Mouse (Mus musculus) left cerebral cortex, adult 2 months (tissue): ENCODE results near the gene Atp8b5. TPM values are rescaled to one million over a fixed set of nuclear protein-coding genes. Genes with fewer than 3 reads are reported as not detected.

Experiments
- DNase-seq, 2 experiments: peaks; one replicate each; pipeline ENCODE4 v3.0.0; 2021 to 2022; ENCODE audit warnings: low spot score in 2 of 2, mixed read lengths in 1 of 2; ENCODE audit errors: extremely low spot score in 1 of 2
- H3K27ac ChIP-seq: fragments of 200-600 bp; 2 replicates; pipeline ENCODE4 v1.8.1; 2022
- H3K4me3 ChIP-seq: fragments of 200-600 bp; 2 replicates; pipeline ENCODE4 v1.8.1; 2022
- CTCF ChIP-seq: fragments of 200-600 bp; IDR thresholded peaks from 2 replicates; pipeline ENCODE4 v1.8.1; 2022; ENCODE audit warnings: antibody characterized with exemption, mild to moderate bottlenecking, moderate library complexity
- intact Hi-C: fragments of 180-260 bp; cut with DNase I; formaldehyde crosslinking; loops from one replicate; pipeline ENCODE4 v1.15.1; 2025
- total RNA-seq, 2 experiments: library from RNA; stranded (reverse); gene quantifications; 2 replicates each; pipeline ENCODE4 v1.2.3; 2021

Gene Atp8b5
- total RNA-seq, 2 experiments from 2014 or later: 0.09 to 0.54 TPM

GRCm38 (mm10) chr4:43386932-43387331 is 120.0 kb downstream of the Atp8b5 start:
- no peak for DNase-seq
- H3K27ac ChIP-seq: no peak overlapping the region
- H3K4me3 ChIP-seq: no peak overlapping the region
- intact Hi-C loops: no loop called here
- no peak for TF ChIP-seq CTCF

- Histone ChIP-seq H3K27ac (peak overlapping the region; percentile 33; the same call in 1 of the 2 replicates), H3K4me3 (no peak overlapping the region)
- intact Hi-C loops: no loop called here
Observed at GRCm38 (mm10) chr4:43389390-43389789, 122.4 kb downstream of the Atp8b5 start.

GRCm38 (mm10) chr4:43389845-43390440 is 123.0 kb downstream of the Atp8b5 start:
- TF ChIP-seq CTCF: no peak
- intact Hi-C loops: no loop called here

More at GRCm38 (mm10) chr4:43389390-43389789, 122.4 kb downstream of the Atp8b5 start:
- no peak for DNase-seq
- no peak for TF ChIP-seq CTCF

DNA sequence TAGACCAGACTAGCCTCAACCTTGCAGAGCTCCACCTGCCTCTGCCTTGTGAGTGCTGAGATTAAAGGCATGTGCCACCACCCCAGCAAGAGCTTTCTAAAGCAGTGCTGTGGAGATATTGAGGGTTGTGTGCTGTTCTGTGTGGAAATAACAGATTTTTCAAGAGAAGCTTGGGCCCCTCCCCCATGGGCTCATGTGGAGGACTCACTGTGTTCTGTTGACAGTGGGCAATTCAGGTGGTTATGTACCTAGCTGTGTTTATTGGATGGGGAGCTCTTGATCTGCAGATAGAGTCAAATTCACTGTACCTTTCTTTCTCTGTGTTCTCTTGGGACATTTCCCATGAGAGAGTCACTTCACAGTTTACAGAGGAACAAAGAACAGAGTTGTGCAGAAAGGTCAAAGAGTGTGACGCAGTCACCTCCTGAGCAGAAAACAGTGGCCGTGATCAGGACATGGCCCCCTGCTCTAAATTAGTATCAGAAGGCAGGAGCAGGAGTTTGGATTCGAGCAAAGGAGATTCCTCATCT is 124.6 kb downstream of the Atp8b5 start:
- H3K4me3 ChIP-seq: no peak overlapping the region
- intact Hi-C loops: no loop called here
- no peak overlapping the region for H3K27ac ChIP-seq
- DNase-seq: no peak
- TF ChIP-seq CTCF: no peak

More at GRCm38 (mm10) chr4:43389845-43390440, 123.0 kb downstream of the Atp8b5 start:
- DNase-seq: no peak
- H3K4me3 ChIP-seq: no peak overlapping the region
- H3K27ac ChIP-seq: peak overlapping the region; percentile 33

GRCm38 (mm10) chr4:43394345-43394891 is 127.5 kb downstream of the Atp8b5 start:
- intact Hi-C loops: no loop called here
- no peak for DNase-seq
- Histone ChIP-seq H3K27ac (peak overlapping the region; percentile 84), H3K4me3 (no peak overlapping the region)
- TF ChIP-seq CTCF: no peak

DNA sequence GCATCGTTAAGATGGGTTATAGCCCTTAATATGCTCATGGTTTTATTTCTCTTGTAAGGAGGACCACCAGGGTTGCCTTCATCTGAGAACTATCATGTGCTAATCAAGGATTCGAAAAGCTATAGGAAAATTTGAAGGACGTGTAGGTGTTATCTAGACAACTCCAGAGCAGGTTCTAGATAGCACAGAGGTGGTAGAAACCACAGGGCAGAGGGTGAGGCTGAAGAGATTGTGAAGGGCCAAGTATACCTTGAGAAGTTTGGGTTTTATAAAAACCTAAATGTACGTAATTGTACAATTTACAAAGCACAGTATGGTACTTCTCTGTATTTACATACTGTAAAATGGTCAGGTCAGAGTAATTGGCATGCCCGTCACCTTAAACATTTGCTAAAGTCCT is 128.2 kb downstream of the Atp8b5 start:
- intact Hi-C loops: no loop called here
- TF ChIP-seq CTCF: no peak
- peak overlapping the region; percentile 84 for H3K27ac ChIP-seq
- no peak for DNase-seq
- H3K4me3 ChIP-seq: no peak overlapping the region

- DNase-seq: no peak
- TF ChIP-seq CTCF: no peak
- intact Hi-C loops: no loop called here
- Histone ChIP-seq H3K4me3 (no peak overlapping the region), H3K27ac (no peak overlapping the region)
Observed at GRCm38 (mm10) chr4:43395836-43396235, 128.9 kb downstream of the Atp8b5 start.

- no peak overlapping the region for H3K27ac ChIP-seq
- no peak for TF ChIP-seq CTCF
- intact Hi-C loops: no loop called here
- H3K4me3 ChIP-seq: no peak overlapping the region
- no peak for DNase-seq
Observed at GRCm38 (mm10) chr4:43396381-43396780, 129.4 kb downstream of the Atp8b5 start.

- no peak overlapping the region for H3K4me3 ChIP-seq
- intact Hi-C loops: loop anchor here (2.0 kb wide), 1 partner anchor 15 kb away; no protein-coding TSS in a partner anchor
- no peak for TF ChIP-seq CTCF
- peak overlapping the region; percentile 76 for H3K27ac ChIP-seq
- no peak for DNase-seq
Observed at GRCm38 (mm10) chr4:43398014-43398413, 131.1 kb downstream of the Atp8b5 start.

- intact Hi-C loops: loop anchor here (2.0 kb wide), 1 partner anchor 16 kb away; no protein-coding TSS in a partner anchor
- Histone ChIP-seq H3K4me3 (peak overlapping the region; percentile 16; the same call in 1 of the 2 replicates), H3K27ac (peak overlapping the region; percentile 76)
- TF ChIP-seq CTCF: no peak; the same call in 1 of the 2 replicates
- no peak for DNase-seq
Observed at GRCm38 (mm10) chr4:43398829-43399331, 131.9 kb downstream of the Atp8b5 start.

- no peak for TF ChIP-seq CTCF
- Histone ChIP-seq H3K4me3 (no peak overlapping the region; the same call in 1 of the 2 replicates), H3K27ac (peak overlapping the region; percentile 76)
- intact Hi-C loops: loop anchor here (2.0 kb wide), 1 partner anchor 17 kb away; no protein-coding TSS in a partner anchor
- DNase-seq: no peak
Observed at GRCm38 (mm10) chr4:43399391-43400131, 132.6 kb downstream of the Atp8b5 start.

DNA sequence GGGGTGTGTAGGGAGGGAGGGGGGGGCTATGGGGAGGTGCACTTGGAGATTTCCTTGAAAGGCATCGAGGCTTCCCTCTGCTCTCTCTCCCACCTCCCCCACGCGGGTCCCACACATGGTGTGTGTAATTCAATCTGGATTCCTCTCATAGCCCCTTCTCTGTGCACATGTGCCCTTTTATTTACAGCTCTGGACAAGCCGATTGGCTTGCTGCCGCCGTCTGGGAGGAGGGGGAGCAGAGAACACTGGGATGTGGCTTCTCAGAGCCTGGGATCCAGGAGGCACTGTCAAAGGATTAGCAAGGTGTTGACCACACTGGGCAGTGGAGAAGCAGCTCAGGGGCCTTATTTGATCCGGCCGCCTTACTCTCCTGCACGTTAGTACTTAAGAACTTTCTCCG is 134.0 kb downstream of the Atp8b5 start:
- 0 out of 2 replicates have a peak overlapping the region, but pooled peaks have one; percentile 1 for H3K27ac ChIP-seq
- no peak for TF ChIP-seq CTCF
- intact Hi-C loops: no loop called here
- no peak for DNase-seq
- no peak overlapping the region for H3K4me3 ChIP-seq
